Mouse (Mus musculus) ES-Bruce4 (cell line): ENCODE data around the gene Abhd4.

Source experiments
- CTCF ChIP-seq: IDR thresholded peaks from one replicate; pipeline ENCODE4 v1.8.1; 2011; ENCODE audit warnings: low read depth, low read length
- POLR2A ChIP-seq: IDR thresholded peaks from one replicate; pipeline ENCODE4 v1.8.1; 2011; ENCODE audit warnings: low read length; ENCODE audit not compliant: insufficient read depth

- TF ChIP-seq POLR2A = no peak
- TF ChIP-seq CTCF = no peak
These were observed 47.7 kb upstream of the Abhd4 start for GRCm38 (mm10) chr14:54206309-54206708.
